Mouse (Mus musculus) stomach, embryonic 16.5 days (tissue): ENCODE measurements around the gene Ipmk. TPM values are rescaled to one million over a fixed set of nuclear protein-coding genes. Genes with fewer than 3 reads are reported as not detected.

Experiments used
- ATAC-seq: fragments of 200-750 bp; cut with Nextera tagmentation; 2 replicates; pipeline ENCODE4 v1.8.0; 2017; ENCODE audit warnings: moderate number of reproducible peaks, moderate TSS enrichment; ENCODE audit not compliant: insufficient read depth, low FRiP score
- H3K27ac ChIP-seq: fragments of 300-500 bp; sonication (generic); 2 replicates; pipeline ENCODE4 v1.5.1; 2014; ENCODE audit warnings: low read length
- H3K27me3 ChIP-seq: fragments of 300-500 bp; sonication (generic); 2 replicates; pipeline ENCODE4 v1.6.1; 2014; ENCODE audit warnings: low read length, control low read depth, mixed read lengths; ENCODE audit not compliant: control insufficient read depth, insufficient read depth
- H3K36me3 ChIP-seq: fragments of 300-500 bp; sonication (generic); 2 replicates; pipeline ENCODE4 v1.6.1; 2014; ENCODE audit warnings: low read length; ENCODE audit not compliant: control insufficient read depth, insufficient read depth
- H3K4me1 ChIP-seq: fragments of 300-500 bp; sonication (generic); 2 replicates; pipeline ENCODE4 v1.6.1; 2014; ENCODE audit warnings: low read length, control low read depth, mixed read lengths; ENCODE audit not compliant: control insufficient read depth, insufficient read depth
- H3K4me2 ChIP-seq: fragments of 300-500 bp; sonication (generic); 2 replicates; pipeline ENCODE4 v1.6.1; 2014; ENCODE audit warnings: low read depth, low read length, mixed read lengths
- H3K4me3 ChIP-seq: fragments of 300-500 bp; sonication (generic); replicated peaks from 2 replicates; pipeline ENCODE4 v1.5.1; 2014; ENCODE audit warnings: mild to moderate bottlenecking, low read length
- H3K9ac ChIP-seq: fragments of 300-500 bp; sonication (generic); 2 replicates; pipeline ENCODE4 v1.6.1; 2014; ENCODE audit warnings: low read length
- H3K9me3 ChIP-seq: fragments of 300-500 bp; sonication (generic); replicated peaks from 2 replicates; pipeline ENCODE4 v1.6.1; 2016; ENCODE audit warnings: low read length, control low read depth; ENCODE audit not compliant: control insufficient read depth
- WGBS: fragments of 180-500 bp; shearing (Covaris S2); extraction: QIAGEN DNeasy Blood & Tissue Kit; methylation state at CpG from one replicate; pipeline ENCODE4 v1.1.7; 2014; 5-methylcytosine and 5-hydroxymethylcytosine counted together
- polyA plus RNA-seq: library from polyadenylated mRNA; unstranded; fragments of >200 nt; fragmentation: Nextera tagmentation; extraction: Ambion mirVana; gene quantifications from 2 replicates; pipeline ENCODE4 v1.2.1, GENCODE M21; 2015

Ipmk gene
- polyA plus RNA-seq, 1 experiment from 2014 or later = 12.3 TPM

DNA sequence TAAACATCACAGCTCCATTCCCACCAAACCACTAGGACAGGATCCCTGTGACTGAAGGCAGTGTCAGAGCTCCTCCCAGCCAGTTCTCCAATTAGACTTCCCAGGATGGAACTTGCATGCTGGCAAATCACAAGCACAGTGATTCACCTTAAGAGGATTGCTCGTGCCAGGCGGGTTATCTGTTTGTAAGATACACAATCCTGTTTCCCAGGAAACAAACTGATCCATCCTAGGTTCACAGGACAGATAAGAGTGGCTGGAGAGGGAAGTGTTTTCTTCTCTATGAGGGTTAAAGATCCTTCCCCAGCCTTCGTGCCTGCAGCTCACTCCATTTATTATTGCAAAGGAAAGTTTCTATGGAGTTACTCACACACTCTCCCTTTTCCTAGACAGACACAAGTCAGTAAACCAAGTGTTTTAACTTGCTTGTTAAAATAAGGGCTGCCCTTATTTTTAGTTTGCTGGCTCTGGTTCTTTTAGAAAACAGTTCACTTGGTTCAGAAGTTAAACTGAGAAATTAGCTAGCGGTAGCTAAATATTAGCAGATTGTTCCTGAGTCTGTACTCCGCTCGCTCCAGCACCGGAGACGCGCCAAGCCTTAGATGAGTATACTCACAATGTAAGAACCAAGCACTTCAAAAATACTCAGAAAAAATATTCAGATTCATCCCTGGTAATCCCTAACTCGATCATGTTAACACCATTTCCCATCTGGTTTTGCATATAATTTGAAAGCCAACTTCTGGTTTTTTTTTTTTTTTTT, 51.0 kb downstream of the Ipmk start:
- Histone ChIP-seq H3K4me3 (no peak overlapping the region), H3K27me3 (no peaks in the 10 kb centered on the region), H3K9ac (no peak overlapping the region), H3K36me3 (no peaks in the 10 kb centered on the region), H3K9me3 (0 out of 2 replicates have a peak, but pooled peaks cover 2% of the 10 kb centered on the region), H3K4me2 (no peak overlapping the region), H3K4me1 (no peaks in the 10 kb centered on the region), H3K27ac (no peak overlapping the region)
- ATAC-seq = no peak
- WGBS = 68% methylated on average over 10 of the region's 10 CpGs

DNA sequence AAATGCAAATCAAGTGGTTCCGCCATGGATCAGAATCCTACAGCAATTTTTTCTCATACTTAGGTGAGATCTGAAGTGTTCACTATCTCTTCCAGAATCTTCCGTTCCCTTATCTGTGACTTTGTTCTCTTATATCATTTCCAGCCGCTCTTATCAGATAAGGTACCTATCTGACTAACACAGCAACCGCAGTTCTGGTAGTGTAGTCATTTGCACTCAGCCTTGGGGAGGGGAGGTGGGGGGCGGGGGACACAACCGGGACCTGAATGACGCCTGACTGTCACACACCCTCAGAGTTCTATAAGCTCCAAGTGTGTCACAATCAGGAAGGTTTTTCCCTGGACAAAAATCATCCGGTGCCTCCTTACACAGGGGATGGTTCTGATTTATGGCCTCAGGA, 51.8 kb downstream of the Ipmk start:
- no peak overlapping the region for H3K4me2 ChIP-seq
- H3K4me1 ChIP-seq = no peaks in the 10 kb centered on the region
- H3K4me3 ChIP-seq = no peak overlapping the region
- ATAC-seq = no peak
- H3K9me3 ChIP-seq = 0 out of 2 replicates have a peak, but pooled peaks cover 2% of the 10 kb centered on the region
- H3K36me3 ChIP-seq = no peaks in the 10 kb centered on the region
- no peaks in the 10 kb centered on the region for H3K27me3 ChIP-seq
- 37% methylated on average over 8 of the region's 8 CpGs for WGBS
- no peak overlapping the region for H3K9ac ChIP-seq
- no peak overlapping the region for H3K27ac ChIP-seq

DNA sequence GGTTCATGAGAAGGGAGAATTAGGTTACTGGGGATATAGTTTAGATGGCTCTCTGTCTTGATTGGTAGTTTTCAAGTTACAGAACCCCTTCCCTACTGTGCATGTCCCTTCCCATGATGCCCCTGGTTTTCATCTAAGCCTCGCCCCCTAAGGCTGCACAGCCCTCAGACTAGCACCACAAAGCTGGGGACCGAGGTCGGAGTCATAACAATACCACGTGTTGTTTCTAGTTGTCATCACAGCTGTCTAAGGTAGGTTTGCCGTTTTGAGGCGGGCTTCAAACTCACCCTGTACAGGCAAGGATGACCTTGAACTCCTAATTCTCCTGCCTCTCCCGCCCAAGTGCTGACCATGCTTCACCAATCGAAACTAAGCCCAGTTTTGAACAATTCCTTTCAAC, 52.4 kb downstream of the Ipmk start:
- Histone ChIP-seq H3K27ac (no peak overlapping the region), H3K9me3 (0 out of 2 replicates have a peak, but pooled peaks cover 2% of the 10 kb centered on the region), H3K27me3 (no peaks in the 10 kb centered on the region), H3K4me3 (no peak overlapping the region), H3K36me3 (no peaks in the 10 kb centered on the region), H3K9ac (no peak overlapping the region), H3K4me1 (no peaks in the 10 kb centered on the region), H3K4me2 (no peak overlapping the region)
- no peak for ATAC-seq
- 71% methylated on average over 8 of the region's 8 CpGs for WGBS

DNA sequence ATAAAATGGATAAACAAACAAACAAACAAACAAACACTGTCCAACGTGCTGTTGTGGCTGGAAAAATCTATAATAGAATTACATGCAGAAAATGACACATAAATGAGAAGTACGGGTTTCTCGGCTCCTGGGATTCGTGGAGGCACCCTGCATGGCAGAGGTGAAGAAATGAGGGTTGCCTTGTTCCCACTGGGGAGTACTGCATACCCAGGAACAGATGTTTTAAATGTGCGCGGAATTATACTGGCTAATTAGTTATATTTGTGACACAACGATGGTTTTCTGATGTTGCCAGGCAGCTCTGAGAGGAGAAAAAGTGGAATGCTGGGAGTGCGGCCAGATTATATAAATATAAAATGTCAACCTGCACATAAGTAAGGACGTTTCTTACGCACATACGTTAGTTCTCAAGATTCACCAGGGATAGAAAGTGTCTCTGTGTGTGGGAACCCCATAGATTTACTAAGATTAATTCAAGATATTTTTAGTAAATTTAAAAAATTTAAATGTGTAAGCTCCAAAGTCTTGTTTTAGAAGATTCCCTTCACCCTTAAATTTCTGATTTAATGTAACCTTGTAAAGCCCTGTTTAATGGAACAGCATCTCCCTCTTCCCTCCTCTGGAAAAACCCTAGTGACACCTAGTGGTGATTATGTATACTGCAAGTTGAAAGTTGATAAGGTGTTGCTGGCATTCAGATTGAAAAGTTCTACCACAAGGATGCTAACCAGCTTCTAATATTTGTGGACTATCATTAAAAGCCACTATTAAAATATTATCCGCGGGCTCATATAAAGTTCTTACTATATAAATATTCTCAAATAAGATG, 53.5 kb downstream of the Ipmk start:
- no peaks in the 10 kb centered on the region for H3K36me3 ChIP-seq
- ATAC-seq = no peak
- H3K4me3 ChIP-seq = no peak overlapping the region
- H3K4me1 ChIP-seq = no peaks in the 10 kb centered on the region
- no peaks in the 10 kb centered on the region for H3K27me3 ChIP-seq
- no peak overlapping the region for H3K9ac ChIP-seq
- WGBS = 61% methylated on average over 13 of the region's 13 CpGs
- H3K9me3 ChIP-seq = 0 out of 2 replicates have a peak, but pooled peaks cover 2% of the 10 kb centered on the region
- no peak overlapping the region for H3K27ac ChIP-seq
- H3K4me2 ChIP-seq = no peak overlapping the region

DNA sequence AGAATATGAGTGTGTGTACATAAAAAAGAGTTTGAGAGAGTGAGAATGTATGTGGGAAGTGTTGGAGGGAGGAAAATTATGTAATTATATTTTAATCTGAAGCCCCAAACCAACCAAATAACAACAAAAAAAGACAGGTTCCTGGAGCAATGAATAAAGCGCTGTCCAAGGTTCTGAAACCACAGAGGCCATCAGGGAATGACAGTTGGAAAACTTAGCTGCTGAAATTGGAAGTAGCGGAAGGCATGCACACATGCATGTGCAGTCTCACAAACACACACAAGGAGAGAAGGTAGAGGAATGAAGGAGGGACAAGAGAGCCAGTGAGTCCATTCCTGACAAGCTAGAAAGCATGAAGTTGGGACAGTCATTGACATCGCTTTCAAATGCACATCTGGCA, 56.1 kb downstream of the Ipmk start:
- H3K27ac ChIP-seq = no peak overlapping the region
- no peaks in the 10 kb centered on the region for H3K36me3 ChIP-seq
- no peaks in the 10 kb centered on the region for H3K9me3 ChIP-seq
- no peak overlapping the region for H3K4me2 ChIP-seq
- no peak overlapping the region for H3K9ac ChIP-seq
- WGBS = 61% methylated on average over 3 of the region's 3 CpGs
- ATAC-seq = no peak
- no peaks in the 10 kb centered on the region for H3K27me3 ChIP-seq
- H3K4me1 ChIP-seq = no peaks in the 10 kb centered on the region
- no peak overlapping the region for H3K4me3 ChIP-seq

DNA sequence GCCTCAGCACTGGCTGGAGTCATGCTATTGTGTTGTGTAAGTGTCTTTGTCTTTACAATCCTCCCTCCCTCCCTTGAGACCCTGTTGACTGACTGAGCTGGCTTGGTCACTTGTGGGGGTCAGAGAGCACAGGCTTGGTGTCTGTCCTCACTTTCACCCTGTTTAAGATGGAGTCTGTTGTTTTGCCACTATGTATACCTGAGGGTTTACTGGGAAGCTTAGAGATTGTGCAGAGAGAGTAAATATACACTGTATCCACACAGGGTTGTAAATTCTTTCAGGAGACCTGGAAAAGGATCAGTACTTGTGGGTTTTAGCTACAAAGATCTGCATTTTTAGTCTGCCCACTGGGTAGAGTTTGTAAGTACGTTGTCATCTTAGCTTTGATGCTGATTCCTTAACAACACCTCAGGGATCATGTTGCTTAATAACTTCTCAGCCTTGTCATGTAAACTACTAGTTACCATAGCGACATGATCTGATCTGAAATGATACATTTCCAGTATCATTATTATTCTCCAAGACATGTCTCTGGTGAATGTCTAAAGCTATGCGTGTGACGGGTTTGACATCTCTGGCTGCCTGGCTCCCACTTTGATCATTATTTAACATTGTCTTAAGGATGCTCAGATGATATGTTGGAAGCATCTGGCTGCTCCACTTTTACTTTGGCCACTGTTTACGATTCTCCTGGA, 58.1 kb downstream of the Ipmk start:
- no peaks in the 10 kb centered on the region for H3K4me1 ChIP-seq
- H3K4me2 ChIP-seq = no peak overlapping the region
- no peak overlapping the region for H3K27ac ChIP-seq
- no peaks in the 10 kb centered on the region for H3K9me3 ChIP-seq
- H3K4me3 ChIP-seq = no peak overlapping the region
- H3K27me3 ChIP-seq = no peaks in the 10 kb centered on the region
- no peak for ATAC-seq
- WGBS = 82% methylated on average over 5 of the region's 5 CpGs
- no peaks in the 10 kb centered on the region for H3K36me3 ChIP-seq
- H3K9ac ChIP-seq = no peak overlapping the region

DNA sequence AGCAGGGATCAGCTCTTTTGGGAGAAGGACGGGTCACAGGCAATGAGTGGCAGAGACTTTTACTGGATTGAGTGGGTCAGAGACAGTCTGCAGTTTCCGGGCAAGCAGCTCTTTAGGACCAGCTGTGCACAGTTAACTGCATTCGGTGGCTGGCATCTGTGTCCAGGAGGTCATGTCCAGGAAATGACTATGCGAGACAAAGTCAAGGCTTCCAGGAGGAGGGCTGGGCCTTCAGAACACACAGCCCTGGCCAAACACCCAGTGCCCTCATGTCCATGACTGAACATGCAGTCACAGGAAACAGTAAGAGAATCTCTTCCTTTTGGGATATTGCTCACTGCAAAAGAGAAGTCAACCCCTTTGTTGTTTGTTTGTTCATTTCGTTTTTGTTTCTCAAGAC, 62.4 kb downstream of the Ipmk start:
- no peak overlapping the region for H3K4me2 ChIP-seq
- no peaks in the 10 kb centered on the region for H3K36me3 ChIP-seq
- no peaks in the 10 kb centered on the region for H3K9me3 ChIP-seq
- H3K9ac ChIP-seq = no peak overlapping the region
- ATAC-seq = no peak
- no peak overlapping the region for H3K27ac ChIP-seq
- H3K4me3 ChIP-seq = no peak overlapping the region
- H3K4me1 ChIP-seq = no peaks in the 10 kb centered on the region
- no peaks in the 10 kb centered on the region for H3K27me3 ChIP-seq
- WGBS = 69% methylated on average over 5 of the region's 5 CpGs

DNA sequence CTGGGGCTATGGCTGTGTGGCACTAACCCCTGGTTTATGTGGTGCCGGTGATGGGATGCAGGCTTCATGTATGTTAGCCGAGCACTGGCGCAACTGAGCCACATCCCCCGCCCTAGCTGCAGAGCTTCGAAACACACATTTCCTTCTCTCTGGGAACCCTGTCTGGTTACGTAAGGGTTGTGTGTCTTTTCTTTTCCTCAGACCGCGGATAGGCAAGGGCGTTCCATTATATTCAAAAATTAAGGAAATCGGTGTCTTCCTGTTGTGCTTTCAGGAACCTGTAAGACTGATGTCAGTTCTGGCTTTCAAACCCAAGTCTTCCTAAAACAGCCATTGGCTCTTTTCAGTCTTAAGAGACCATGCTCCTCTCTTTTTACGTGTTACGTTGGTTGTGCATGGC, 65.8 kb downstream of the Ipmk start:
- H3K4me1 ChIP-seq = no peaks in the 10 kb centered on the region
- no peaks in the 10 kb centered on the region for H3K9me3 ChIP-seq
- no peak overlapping the region for H3K9ac ChIP-seq
- 82% methylated on average over 12 of the region's 12 CpGs for WGBS
- H3K27ac ChIP-seq = no peak overlapping the region
- no peak for ATAC-seq
- no peak overlapping the region for H3K4me2 ChIP-seq
- H3K36me3 ChIP-seq = no peaks in the 10 kb centered on the region
- H3K4me3 ChIP-seq = no peak overlapping the region
- H3K27me3 ChIP-seq = no peaks in the 10 kb centered on the region

DNA sequence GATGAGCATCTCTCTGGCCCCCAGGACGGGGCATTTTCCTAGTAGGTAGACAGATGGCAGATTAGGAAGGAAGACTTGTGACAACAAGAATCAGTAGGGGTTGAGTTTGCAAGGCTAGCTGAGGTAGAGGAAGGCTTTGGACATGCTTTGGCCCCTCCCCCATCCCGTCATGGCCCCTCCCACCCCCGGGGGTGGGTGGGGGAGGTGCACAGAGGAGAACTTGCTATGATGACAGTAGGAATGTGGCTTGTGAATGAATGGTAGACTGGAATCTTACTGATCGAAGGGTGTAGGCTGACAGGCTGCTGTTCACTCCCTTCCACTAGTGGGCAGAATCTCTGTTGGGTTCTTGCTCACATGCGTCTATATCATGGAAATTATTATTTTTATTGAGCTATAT, 74.0 kb downstream of the Ipmk start:
- no peak overlapping the region for H3K27ac ChIP-seq
- WGBS = 57% methylated on average over 5 of the region's 5 CpGs
- H3K27me3 ChIP-seq = no peaks in the 10 kb centered on the region
- H3K4me1 ChIP-seq = no peaks in the 10 kb centered on the region
- H3K4me2 ChIP-seq = no peak overlapping the region
- no peak overlapping the region for H3K9ac ChIP-seq
- no peak overlapping the region for H3K4me3 ChIP-seq
- no peaks in the 10 kb centered on the region for H3K9me3 ChIP-seq
- ATAC-seq = no peak
- H3K36me3 ChIP-seq = no peaks in the 10 kb centered on the region
